Mouse (Mus musculus) mesoderm, embryonic 11.5 days (tissue): ENCODE data around the gene C1qtnf3.

ENCODE experiments used
- DNase-seq: peaks from one replicate; pipeline ENCODE4 v3.0.0-alpha.2; 2012; ENCODE audit warnings: low read depth, low spot score

The C1qtnf3 gene

GRCm38 (mm10) chr15:10951951-10952759 is at the start of gene C1qtnf3:
Gene C1qtnf3 (plus strand): TSS chr15:10952332.
- peak; percentile 77 for DNase-seq

GRCm38 (mm10) chr15:10902360-10902759 is 49.8 kb upstream of the C1qtnf3 start:
- no peak for DNase-seq

- DNase-seq, result no peak
These were observed 35.4 kb upstream of the C1qtnf3 start for GRCm38 (mm10) chr15:10916611-10917311.

GRCm38 (mm10) chr15:10917312-10917660 is 34.8 kb upstream of the C1qtnf3 start:
- no peak for DNase-seq

GRCm38 (mm10) chr15:10920212-10920611 is 31.9 kb upstream of the C1qtnf3 start:
- DNase-seq, result no peak

- DNase-seq, result peak; percentile 49
These were observed 31.1 kb upstream of the C1qtnf3 start for GRCm38 (mm10) chr15:10921064-10921463.

GRCm38 (mm10) chr15:10922061-10922460 is 30.1 kb upstream of the C1qtnf3 start:
- no peak for DNase-seq

GRCm38 (mm10) chr15:10922570-10922969 is 29.6 kb upstream of the C1qtnf3 start:
- no peak for DNase-seq

GRCm38 (mm10) chr15:10923076-10923995 is 28.8 kb upstream of the C1qtnf3 start:
- DNase-seq, result no peak

GRCm38 (mm10) chr15:10927325-10927724 is 24.8 kb upstream of the C1qtnf3 start:
- DNase-seq, result peak; percentile 49

GRCm38 (mm10) chr15:10928633-10929270 is 23.4 kb upstream of the C1qtnf3 start:
- no peak for DNase-seq

GRCm38 (mm10) chr15:10933930-10934329 is 18.2 kb upstream of the C1qtnf3 start:
- DNase-seq, result no peak

GRCm38 (mm10) chr15:10940148-10941108 is 11.7 kb upstream of the C1qtnf3 start:
- DNase-seq, result peak; percentile 56

GRCm38 (mm10) chr15:10941901-10942300 is 10.2 kb upstream of the C1qtnf3 start:
- DNase-seq, result no peak

GRCm38 (mm10) chr15:10947852-10948251 is 4.3 kb upstream of the C1qtnf3 start:
- DNase-seq, result no peak

GRCm38 (mm10) chr15:10952760-10953305 is 701 bp downstream of the C1qtnf3 start:
- DNase-seq, result peak; percentile 41

- DNase-seq, result no peak
These were observed 1.3 kb downstream of the C1qtnf3 start for GRCm38 (mm10) chr15:10953465-10953864.

- no peak for DNase-seq
These were observed 2.4 kb downstream of the C1qtnf3 start for GRCm38 (mm10) chr15:10954381-10955016.

GRCm38 (mm10) chr15:10955156-10955555 is 3.0 kb downstream of the C1qtnf3 start:
- DNase-seq, result no peak
